In genomic region chr15:37110462-37110861, GRCm38 (mm10) we compare ENCODE assay signal across 17 mouse cellular contexts.
"Had no signal": no experiment of that assay in that cellular context is flagged by ENCODE, and none has a peak within 500 bp of the region (broad histone marks: within the 10 kb centered on the region; RNA-seq: fewer than 3 reads in every experiment).

No protein-coding gene starts in this region.

- H3K9me3 ChIP-seq: neural tube, embryonic 12.5 days; stomach, embryonic 15.5 days had no signal

- H3K9ac ChIP-seq: neural tube, embryonic 12.5 days; neural tube, embryonic 13.5 days; neural tube, embryonic 15.5 days; stomach, embryonic 15.5 days had no signal

- H3K4me1 ChIP-seq: neural tube, embryonic 12.5 days; neural tube, embryonic 13.5 days; stomach, embryonic 15.5 days had no signal

- H3K36me3 ChIP-seq: neural tube, embryonic 12.5 days; neural tube, embryonic 13.5 days; neural tube, embryonic 15.5 days; stomach, embryonic 15.5 days had no signal

- H3K4me2 ChIP-seq: neural tube, embryonic 12.5 days; neural tube, embryonic 13.5 days; neural tube, embryonic 15.5 days; stomach, embryonic 15.5 days had no signal

- H3K4me3 ChIP-seq: neural tube, embryonic 12.5 days; neural tube, embryonic 13.5 days; neural tube, embryonic 15.5 days; stomach, embryonic 15.5 days had no signal

- H3K27me3 ChIP-seq: neural tube, embryonic 12.5 days; neural tube, embryonic 13.5 days; neural tube, embryonic 15.5 days; stomach, embryonic 15.5 days had no signal

- H3K27ac ChIP-seq: neural tube, embryonic 12.5 days; neural tube, embryonic 13.5 days; neural tube, embryonic 15.5 days; stomach, embryonic 15.5 days; stomach, postnatal 0 days had no signal

- DNase-seq: retina, postnatal 1 day; right cerebral cortex, adult 18-20 months; right cerebral cortex, postnatal 14 days; right cerebral cortex, postnatal 25 days; right cerebral cortex, postnatal 4 days; spleen, adult 18-20 months; thymus, adult 18-20 months; thymus, adult 2 months; thymus, postnatal 14 days; thymus, postnatal 25 days; thymus, postnatal 36 days; thymus, postnatal 4 days had no signal
